Mouse (Mus musculus): Measurements from ENCODE around the gene Coro1c. TPM values are rescaled to one million over a fixed set of nuclear protein-coding genes. Genes with fewer than 3 reads are reported as not detected.

The Coro1c gene
- polyA plus RNA-seq, 1 experiment from 2014 or later, result 141 TPM

- Histone ChIP-seq H3K4me2 (no peak overlapping the region), H3K27me3 (replicated peaks) (no peaks in the 10 kb centered on the region), H3K4me3 (no peak overlapping the region), H3K36me3 (peaks cover 34% of the 10 kb centered on the region), H3K9ac (no peak overlapping the region), H3K9me3 (replicated peaks) (no peaks in the 10 kb centered on the region), H3K4me1 (replicated peaks) (peaks cover 69% of the 10 kb centered on the region), H3K27ac (ENCODE audit: poor library complexity, severe bottlenecking) (peak overlapping the region; percentile 4; the same call in 1 of the 2 replicates)
- no peak for ATAC-seq (ENCODE audit: insufficient number of reproducible peaks, low FRiP score)
- 34% methylated on average over 3 of the region's 3 CpGs for WGBS
Observed at GRCm38 (mm10) chr5:113883384-113883771, 25.2 kb downstream of the Coro1c start.

- Histone ChIP-seq H3K36me3 (peaks cover 34% of the 10 kb centered on the region), H3K4me1 (replicated peaks) (peaks cover 73% of the 10 kb centered on the region), H3K4me2 (no peak overlapping the region), H3K9me3 (replicated peaks) (no peaks in the 10 kb centered on the region), H3K4me3 (no peak overlapping the region), H3K27ac (ENCODE audit: poor library complexity, severe bottlenecking) (peak overlapping the region; percentile 8; the same call in 1 of the 2 replicates), H3K27me3 (replicated peaks) (no peaks in the 10 kb centered on the region), H3K9ac (peak overlapping the region; percentile 23; the same call in 1 of the 2 replicates)
- ATAC-seq (ENCODE audit: insufficient number of reproducible peaks, low FRiP score), result no peak
- WGBS, result 63% methylated on average over 15 of the region's 15 CpGs
Observed at GRCm38 (mm10) chr5:113882566-113883383, 25.8 kb downstream of the Coro1c start.

GRCm38 (mm10) chr5:113881136-113881535 is 27.4 kb downstream of the Coro1c start:
- H3K4me1 ChIP-seq (replicated peaks), result peaks cover 71% of the 10 kb centered on the region
- peaks cover 49% of the 10 kb centered on the region for H3K36me3 ChIP-seq

GRCm38 (mm10) chr5:113878943-113879617 is 29.5 kb downstream of the Coro1c start:
- no peak overlapping the region for H3K9ac ChIP-seq
- H3K4me1 ChIP-seq (replicated peaks), result peaks cover 71% of the 10 kb centered on the region
- no peak overlapping the region for H3K4me3 ChIP-seq
- no peak overlapping the region for H3K27ac ChIP-seq (ENCODE audit: poor library complexity, severe bottlenecking)
- no peak overlapping the region for H3K4me2 ChIP-seq
- H3K27me3 ChIP-seq (replicated peaks), result no peaks in the 10 kb centered on the region
- no peak for ATAC-seq (ENCODE audit: insufficient number of reproducible peaks, low FRiP score)
- H3K9me3 ChIP-seq (replicated peaks), result no peaks in the 10 kb centered on the region
- H3K36me3 ChIP-seq, result peaks cover 64% of the 10 kb centered on the region
- WGBS, result 85% methylated on average over 17 of the region's 17 CpGs

More at GRCm38 (mm10) chr5:113881136-113881535, 27.4 kb downstream of the Coro1c start:
- H3K4me2 ChIP-seq, result no peak overlapping the region
- H3K27ac ChIP-seq (ENCODE audit: poor library complexity, severe bottlenecking), result no peak overlapping the region
- no peaks in the 10 kb centered on the region for H3K9me3 ChIP-seq (replicated peaks)
- 89% methylated on average over 14 of the region's 14 CpGs for WGBS
- no peak overlapping the region for H3K9ac ChIP-seq
- H3K27me3 ChIP-seq (replicated peaks), result no peaks in the 10 kb centered on the region
- H3K4me3 ChIP-seq, result no peak overlapping the region
- no peak for ATAC-seq (ENCODE audit: insufficient number of reproducible peaks, low FRiP score)

GRCm38 (mm10) chr5:113877565-113877964 is 31.0 kb downstream of the Coro1c start:
- ATAC-seq (ENCODE audit: insufficient number of reproducible peaks, low FRiP score), result no peak
- H3K9me3 ChIP-seq (replicated peaks), result no peaks in the 10 kb centered on the region
- no peaks in the 10 kb centered on the region for H3K27me3 ChIP-seq (replicated peaks)
- peaks cover 64% of the 10 kb centered on the region for H3K36me3 ChIP-seq
- WGBS, result 52% methylated on average over 3 of the region's 3 CpGs
- no peak overlapping the region for H3K4me3 ChIP-seq
- no peak overlapping the region for H3K27ac ChIP-seq (ENCODE audit: poor library complexity, severe bottlenecking)
- no peak overlapping the region for H3K9ac ChIP-seq
- peaks cover 72% of the 10 kb centered on the region for H3K4me1 ChIP-seq (replicated peaks)
- H3K4me2 ChIP-seq, result no peak overlapping the region

GRCm38 (mm10) chr5:113876176-113876575 is 32.4 kb downstream of the Coro1c start:
- 93% methylated on average over 7 of the region's 7 CpGs for WGBS
- Histone ChIP-seq H3K4me2 (no peak overlapping the region), H3K27ac (ENCODE audit: poor library complexity, severe bottlenecking) (0 out of 2 replicates have a peak overlapping the region, but pooled peaks have one; percentile 45), H3K4me3 (no peak overlapping the region), H3K9ac (no peak overlapping the region), H3K36me3 (peaks cover 54% of the 10 kb centered on the region), H3K9me3 (replicated peaks) (no peaks in the 10 kb centered on the region), H3K27me3 (replicated peaks) (no peaks in the 10 kb centered on the region), H3K4me1 (replicated peaks) (peaks cover 79% of the 10 kb centered on the region)
- no peak for ATAC-seq (ENCODE audit: insufficient number of reproducible peaks, low FRiP score)

GRCm38 (mm10) chr5:113875625-113876024 is 32.9 kb downstream of the Coro1c start:
- H3K9ac ChIP-seq, result no peak overlapping the region

GRCm38 (mm10) chr5:113874063-113875024 is 34.2 kb downstream of the Coro1c start:
- H3K27me3 ChIP-seq (replicated peaks), result no peaks in the 10 kb centered on the region
- peak overlapping the region; percentile 62 for H3K4me2 ChIP-seq
- peaks cover 89% of the 10 kb centered on the region for H3K4me1 ChIP-seq (replicated peaks)
- H3K27ac ChIP-seq (ENCODE audit: poor library complexity, severe bottlenecking), result peak overlapping the region; percentile 88
- WGBS, result 51% methylated on average over 19 of the region's 19 CpGs
- H3K36me3 ChIP-seq, result peaks cover 37% of the 10 kb centered on the region
- H3K4me3 ChIP-seq, result peak overlapping the region; percentile 22; the same call in 1 of the 2 replicates
- no peaks in the 10 kb centered on the region for H3K9me3 ChIP-seq (replicated peaks)
- peak overlapping the region; percentile 70 for H3K9ac ChIP-seq
- ATAC-seq (ENCODE audit: insufficient number of reproducible peaks, low FRiP score), result no peak

More at GRCm38 (mm10) chr5:113875625-113876024, 32.9 kb downstream of the Coro1c start:
- ATAC-seq (ENCODE audit: insufficient number of reproducible peaks, low FRiP score), result no peak
- H3K4me2 ChIP-seq, result no peak overlapping the region
- 0 out of 2 replicates have a peak overlapping the region, but pooled peaks have one; percentile 45 for H3K27ac ChIP-seq (ENCODE audit: poor library complexity, severe bottlenecking)
- no peak overlapping the region for H3K4me3 ChIP-seq
- H3K9me3 ChIP-seq (replicated peaks), result no peaks in the 10 kb centered on the region
- H3K4me1 ChIP-seq (replicated peaks), result peaks cover 81% of the 10 kb centered on the region
- H3K36me3 ChIP-seq, result peaks cover 48% of the 10 kb centered on the region
- H3K27me3 ChIP-seq (replicated peaks), result no peaks in the 10 kb centered on the region
- WGBS, result 84% methylated on average over 4 of the region's 4 CpGs

GRCm38 (mm10) chr5:113872936-113873912 is 35.3 kb downstream of the Coro1c start:
- ATAC-seq (ENCODE audit: insufficient number of reproducible peaks, low FRiP score), result peak; percentile 79
- peak overlapping the region; percentile 22 for H3K4me3 ChIP-seq
- H3K27ac ChIP-seq (ENCODE audit: poor library complexity, severe bottlenecking), result peak overlapping the region; percentile 88
- peaks cover 89% of the 10 kb centered on the region for H3K4me1 ChIP-seq (replicated peaks)
- H3K27me3 ChIP-seq (replicated peaks), result no peaks in the 10 kb centered on the region
- H3K9me3 ChIP-seq (replicated peaks), result no peaks in the 10 kb centered on the region
- H3K9ac ChIP-seq, result peak overlapping the region; percentile 70
- peak overlapping the region; percentile 62 for H3K4me2 ChIP-seq
- H3K36me3 ChIP-seq, result peaks cover 29% of the 10 kb centered on the region
- WGBS, result 10% methylated on average over 14 of the region's 15 CpGs

All from heart, embryonic 12.5 days (tissue).